Mouse (Mus musculus) heart, embryonic 16.5 days (tissue): ENCODE results near the gene Lrrc8d. TPM values are rescaled to one million over a fixed set of nuclear protein-coding genes. Genes with fewer than 3 reads are reported as not detected.
A peak's percentile ranks its signal among the peaks of the same experiment; 100 is the strongest.

Source experiments
- ATAC-seq: fragments of 200-750 bp; cut with Nextera tagmentation; replicated peaks from 2 replicates; pipeline ENCODE4 v1.8.0; 2017; ENCODE audit warnings: moderate number of reproducible peaks; ENCODE audit not compliant: insufficient read depth, low FRiP score; ENCODE audit errors: extremely low read depth
- H3K27ac ChIP-seq: fragments of 300-500 bp; sonication (generic); 2 replicates; pipeline ENCODE4 v1.5.1; 2014; ENCODE audit warnings: mild to moderate bottlenecking, low read length, control low read depth, moderate library complexity
- H3K27me3 ChIP-seq: fragments of 300-500 bp; sonication (generic); 2 replicates; pipeline ENCODE4 v1.6.1; 2014; ENCODE audit warnings: low read length, mixed read lengths; ENCODE audit not compliant: control insufficient read depth, insufficient read depth
- H3K36me3 ChIP-seq: fragments of 300-500 bp; sonication (generic); 2 replicates; pipeline ENCODE4 v1.6.1; 2014; ENCODE audit not compliant: control insufficient read depth, insufficient read depth
- H3K4me1 ChIP-seq: fragments of 300-500 bp; sonication (generic); 2 replicates; pipeline ENCODE4 v1.6.1; 2014; ENCODE audit warnings: low read length, mixed read lengths; ENCODE audit not compliant: control insufficient read depth, insufficient read depth
- H3K4me2 ChIP-seq: fragments of 300-500 bp; sonication (generic); 2 replicates; pipeline ENCODE4 v1.6.1; 2014; ENCODE audit warnings: low read depth, mild to moderate bottlenecking, control low read depth, low read length
- H3K4me3 ChIP-seq: fragments of 300-500 bp; sonication (generic); 2 replicates; pipeline ENCODE4 v1.5.1; 2014; ENCODE audit warnings: mild to moderate bottlenecking, control low read depth, low read length
- H3K9ac ChIP-seq: fragments of 300-500 bp; sonication (generic); 2 replicates; pipeline ENCODE4 v1.6.1; 2014; ENCODE audit warnings: low read length, control low read depth
- H3K9me3 ChIP-seq: fragments of 300-500 bp; sonication (generic); replicated peaks from 2 replicates; pipeline ENCODE4 v1.6.1; 2016; ENCODE audit warnings: low read length; ENCODE audit not compliant: control insufficient read depth
- WGBS: fragments of 180-500 bp; shearing (Covaris S2); extraction: QIAGEN DNeasy Blood & Tissue Kit; methylation state at CpG from one replicate; pipeline ENCODE4 v1.1.7; 2014; 5-methylcytosine and 5-hydroxymethylcytosine counted together
- polyA plus RNA-seq: library from polyadenylated mRNA; unstranded; fragments of >200 nt; fragmentation: Nextera tagmentation; extraction: Ambion mirVana; gene quantifications from 2 replicates; pipeline ENCODE4 v1.2.1, GENCODE M21; 2015

The Lrrc8d gene
- polyA plus RNA-seq, 1 experiment from 2014 or later: 8.3 TPM

GRCm38 (mm10) chr5:105730193-105730831 lies 30.5 kb downstream of the Lrrc8d start:
- peaks cover 4% of the 10 kb centered on the region; the same call in 1 of the 2 replicates for H3K36me3 ChIP-seq
- H3K4me3 ChIP-seq: no peak overlapping the region
- no peak for ATAC-seq
- no peak overlapping the region for H3K4me2 ChIP-seq
- no peak overlapping the region for H3K9ac ChIP-seq
- H3K27ac ChIP-seq: no peak overlapping the region
- H3K4me1 ChIP-seq: peaks cover 17% of the 10 kb centered on the region
- H3K9me3 ChIP-seq: no peaks in the 10 kb centered on the region
- peaks cover 6% of the 10 kb centered on the region for H3K27me3 ChIP-seq
- WGBS: 84% methylated on average over 6 of the region's 6 CpGs

GRCm38 (mm10) chr5:105731173-105731626 lies 31.4 kb downstream of the Lrrc8d start:
- Histone ChIP-seq H3K27me3 (peaks cover 6% of the 10 kb centered on the region), H3K9ac (peak overlapping the region; percentile 74), H3K4me3 (peak overlapping the region; percentile 67), H3K4me1 (peaks cover 17% of the 10 kb centered on the region), H3K4me2 (peak overlapping the region; percentile 94), H3K36me3 (peaks cover 4% of the 10 kb centered on the region; the same call in 1 of the 2 replicates), H3K27ac (no peak overlapping the region), H3K9me3 (no peaks in the 10 kb centered on the region)
- 0 out of 2 replicates have a peak, but pooled peaks have one; percentile 42 for ATAC-seq
- 15% methylated on average over 16 of the region's 16 CpGs for WGBS

- Histone ChIP-seq H3K4me1 (peaks cover 17% of the 10 kb centered on the region), H3K27ac (peak overlapping the region; percentile 39; the same call in 1 of the 2 replicates), H3K9me3 (no peaks in the 10 kb centered on the region), H3K36me3 (peaks cover 4% of the 10 kb centered on the region; the same call in 1 of the 2 replicates), H3K27me3 (peaks cover 6% of the 10 kb centered on the region), H3K9ac (peak overlapping the region; percentile 74), H3K4me3 (peak overlapping the region; percentile 67), H3K4me2 (peak overlapping the region; percentile 94)
- ATAC-seq: peak; percentile 76
- WGBS: 1% methylated on average over 52 of the region's 52 CpGs
Measured at GRCm38 (mm10) chr5:105731627-105732432, 32.1 kb downstream of the Lrrc8d start.

GRCm38 (mm10) chr5:105732433-105732891 lies 32.7 kb downstream of the Lrrc8d start:
- Histone ChIP-seq H3K36me3 (peaks cover 4% of the 10 kb centered on the region; the same call in 1 of the 2 replicates), H3K27me3 (peaks cover 6% of the 10 kb centered on the region), H3K4me1 (peaks cover 17% of the 10 kb centered on the region), H3K27ac (peak overlapping the region; percentile 39; the same call in 1 of the 2 replicates), H3K9me3 (no peaks in the 10 kb centered on the region), H3K4me2 (peak overlapping the region; percentile 94), H3K9ac (peak overlapping the region; percentile 74), H3K4me3 (peak overlapping the region; percentile 67)
- peak; percentile 43 for ATAC-seq
- 27% methylated on average over 11 of the region's 11 CpGs for WGBS

- peaks cover 4% of the 10 kb centered on the region; the same call in 1 of the 2 replicates for H3K36me3 ChIP-seq
- H3K4me3 ChIP-seq: no peak overlapping the region
- H3K4me1 ChIP-seq: peaks cover 17% of the 10 kb centered on the region
- peaks cover 6% of the 10 kb centered on the region for H3K27me3 ChIP-seq
- H3K4me2 ChIP-seq: no peak overlapping the region
- H3K9ac ChIP-seq: no peak overlapping the region
- ATAC-seq: no peak
- no peak overlapping the region for H3K27ac ChIP-seq
- no peaks in the 10 kb centered on the region for H3K9me3 ChIP-seq
- 84% methylated on average over 6 of the region's 6 CpGs for WGBS
Measured at GRCm38 (mm10) chr5:105733226-105733625, 33.5 kb downstream of the Lrrc8d start.

- Histone ChIP-seq H3K36me3 (no peaks in the 10 kb centered on the region), H3K4me1 (peaks cover 11% of the 10 kb centered on the region), H3K9me3 (no peaks in the 10 kb centered on the region), H3K27me3 (peaks cover 6% of the 10 kb centered on the region), H3K4me3 (no peak overlapping the region), H3K27ac (no peak overlapping the region), H3K4me2 (no peak overlapping the region), H3K9ac (no peak overlapping the region)
- 88% methylated on average over 6 of the region's 6 CpGs for WGBS
- ATAC-seq: no peak
Measured at GRCm38 (mm10) chr5:105736365-105736764, 36.6 kb downstream of the Lrrc8d start.

GRCm38 (mm10) chr5:105737145-105737544 lies 37.4 kb downstream of the Lrrc8d start:
- no peak overlapping the region for H3K27ac ChIP-seq
- H3K4me3 ChIP-seq: no peak overlapping the region
- no peak overlapping the region for H3K4me2 ChIP-seq
- H3K4me1 ChIP-seq: peaks cover 7% of the 10 kb centered on the region
- no peaks in the 10 kb centered on the region for H3K9me3 ChIP-seq
- H3K9ac ChIP-seq: no peak overlapping the region
- WGBS: 51% methylated on average over 6 of the region's 6 CpGs
- ATAC-seq: no peak
- peaks cover 6% of the 10 kb centered on the region for H3K27me3 ChIP-seq
- no peaks in the 10 kb centered on the region for H3K36me3 ChIP-seq

- Histone ChIP-seq H3K27me3 (no peaks in the 10 kb centered on the region), H3K9me3 (no peaks in the 10 kb centered on the region), H3K4me3 (no peak overlapping the region), H3K27ac (no peak overlapping the region), H3K9ac (no peak overlapping the region), H3K4me2 (no peak overlapping the region), H3K36me3 (no peaks in the 10 kb centered on the region), H3K4me1 (peaks cover 7% of the 10 kb centered on the region)
- WGBS: 81% methylated on average over 7 of the region's 7 CpGs
- no peak for ATAC-seq
Measured at GRCm38 (mm10) chr5:105740437-105740836, 40.7 kb downstream of the Lrrc8d start.

GRCm38 (mm10) chr5:105742641-105743040 lies 42.9 kb downstream of the Lrrc8d start:
- ATAC-seq: no peak
- no peak overlapping the region for H3K4me3 ChIP-seq
- H3K4me1 ChIP-seq: peaks cover 7% of the 10 kb centered on the region
- no peak overlapping the region for H3K9ac ChIP-seq
- H3K36me3 ChIP-seq: no peaks in the 10 kb centered on the region
- no peak overlapping the region for H3K27ac ChIP-seq
- H3K4me2 ChIP-seq: no peak overlapping the region
- 68% methylated on average over 5 of the region's 5 CpGs for WGBS
- H3K27me3 ChIP-seq: no peaks in the 10 kb centered on the region
- H3K9me3 ChIP-seq: no peaks in the 10 kb centered on the region
